Mouse (Mus musculus) adrenal gland, adult (tissue): Measurements from ENCODE around the gene Sox12.
"Not testable (repeated sequence)": the region's sequence is repeated elsewhere in the genome, so short reads cannot be mapped to it uniquely, and the experiment has no call there.

Experiments
- DNase-seq, 2 experiments: peaks; one replicate each; pipeline ENCODE4 v3.0.0; 2022 to 2023; ENCODE audit warnings: low spot score in 1 of 2; ENCODE audit not compliant: inconsistent age in 2 of 2

Gene Sox12

GRCm38 (mm10) chr2:152397680-152398435 lies at the start of gene Sox12:
Gene Sox12 (minus strand): TSS chr2:152398063.
- DNase-seq = peak; percentile 96 to 98

GRCm38 (mm10) chr2:152447461-152447860 lies 49.6 kb upstream of the Sox12 start:
- peak in 1 of 2 experiments; percentile 66 for DNase-seq

- no peak for DNase-seq
Measured at GRCm38 (mm10) chr2:152446642-152447041, 48.8 kb upstream of the Sox12 start.

- DNase-seq = no peak
Measured at GRCm38 (mm10) chr2:152443281-152443680, 45.4 kb upstream of the Sox12 start.

- DNase-seq = no peak
Measured at GRCm38 (mm10) chr2:152442322-152442721, 44.5 kb upstream of the Sox12 start.

DNA sequence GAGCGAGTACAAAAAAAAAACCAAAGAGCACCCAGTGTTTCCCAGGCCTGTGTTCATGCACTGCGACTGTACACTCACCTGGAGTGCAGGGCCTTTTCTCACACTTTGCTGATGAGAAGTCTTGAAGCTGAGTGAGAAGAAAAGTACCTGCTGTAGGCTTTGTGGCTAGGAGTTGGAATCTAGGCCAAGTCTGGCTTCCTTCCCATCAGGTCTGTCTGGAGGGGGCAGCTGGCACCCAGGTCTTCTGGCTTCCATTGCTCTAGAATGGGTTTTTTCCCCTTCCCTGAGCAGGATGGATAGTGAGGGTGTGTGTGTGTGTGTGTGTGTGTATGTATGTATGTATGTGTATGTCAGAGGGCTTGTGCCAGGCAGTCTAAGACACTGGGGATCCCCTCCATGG lies 42.0 kb upstream of the Sox12 start:
- DNase-seq = no peak

GRCm38 (mm10) chr2:152438963-152439362 lies 41.1 kb upstream of the Sox12 start:
- DNase-seq = no peak

DNA sequence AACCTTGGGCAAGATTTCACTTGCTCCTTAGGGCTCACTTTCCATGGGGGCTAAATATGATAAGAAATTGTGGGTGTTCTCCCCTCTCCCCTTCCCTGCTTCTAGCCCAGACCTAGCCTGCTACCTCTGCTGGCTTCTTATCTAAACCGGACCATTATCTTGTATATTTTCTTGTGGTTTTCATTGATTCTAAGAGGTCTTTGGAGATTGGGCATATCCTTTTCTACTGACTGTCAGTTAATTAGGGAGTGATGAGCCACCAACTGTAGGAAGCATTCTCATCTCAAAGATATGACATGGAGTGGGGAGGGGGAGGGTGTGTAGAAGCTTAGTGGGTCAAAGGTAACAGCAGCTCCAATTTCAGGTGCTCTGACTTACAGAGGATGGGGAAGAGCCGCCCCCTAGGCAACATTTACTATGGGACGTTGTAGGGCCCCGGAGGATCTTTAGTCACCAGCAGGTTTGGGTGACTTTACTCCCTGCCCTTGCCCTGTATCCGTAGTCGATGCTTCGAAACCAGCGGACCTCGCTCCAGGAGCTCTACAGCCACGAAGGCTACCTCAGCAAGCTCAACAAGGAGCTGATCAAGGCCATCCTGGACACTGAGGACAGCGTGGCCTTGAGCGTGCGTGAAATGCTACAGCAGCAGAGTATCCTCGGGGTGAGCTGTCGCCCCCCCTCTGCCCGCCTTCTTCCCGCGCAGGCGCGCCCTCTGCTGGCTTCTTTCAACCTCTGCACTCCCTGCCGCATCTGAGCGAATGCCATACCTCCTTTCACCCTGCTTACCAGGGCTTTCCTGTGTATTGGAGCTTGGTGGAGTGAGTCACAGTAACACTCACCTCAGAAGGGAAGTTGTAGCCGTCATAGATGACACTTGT lies 39.4 kb upstream of the Sox12 start:
- DNase-seq = peak; percentile 91 to 96

GRCm38 (mm10) chr2:152436405-152436901 lies 38.6 kb upstream of the Sox12 start:
- peak in 1 of 2 experiments; percentile 48 for DNase-seq

DNA sequence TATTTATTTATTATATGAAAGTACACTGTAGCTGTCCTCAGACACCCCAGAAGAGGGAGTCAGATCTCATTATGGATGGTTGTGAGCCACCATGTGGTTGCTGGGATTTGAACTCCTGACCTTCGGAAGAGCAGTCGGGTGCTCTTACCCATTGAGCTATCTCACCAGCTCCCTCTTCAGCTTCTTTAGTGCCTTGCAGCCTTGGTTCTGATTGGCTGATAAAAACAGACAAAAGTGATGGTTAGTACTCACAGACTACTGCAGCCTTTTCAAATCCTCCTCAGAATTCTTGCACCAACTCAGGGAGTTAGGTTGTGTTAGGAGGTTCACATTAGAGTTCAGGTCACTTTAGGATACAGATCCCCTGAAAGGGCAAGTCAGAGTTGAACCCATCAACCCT lies 30.6 kb upstream of the Sox12 start:
- DNase-seq = not testable (repeated sequence)

DNA sequence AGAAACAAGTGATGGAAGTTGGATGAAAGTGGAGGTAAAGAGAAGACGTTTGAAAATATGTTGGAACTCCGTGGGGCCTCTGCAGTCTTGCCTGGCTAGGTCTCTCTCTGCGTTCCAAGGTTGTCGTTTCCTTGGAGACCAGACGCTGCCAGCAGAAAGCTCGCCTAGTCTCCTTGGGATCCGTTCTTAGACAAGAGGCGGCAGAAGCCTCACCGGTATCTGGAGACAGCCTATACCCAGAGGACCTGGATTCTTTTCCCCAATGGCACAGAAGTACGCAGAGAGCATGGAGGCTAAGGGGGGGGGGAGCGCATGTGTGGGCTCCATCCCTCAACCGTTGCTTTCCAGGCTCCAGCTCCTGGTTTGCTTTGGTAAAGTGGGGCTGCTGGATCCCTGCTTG lies 29.6 kb upstream of the Sox12 start:
- peak; percentile 38 to 69 for DNase-seq

- DNase-seq = peak in 1 of 2 experiments; percentile 7
Measured at GRCm38 (mm10) chr2:152415786-152416185, 17.9 kb upstream of the Sox12 start.

- DNase-seq = no peak
Measured at GRCm38 (mm10) chr2:152415287-152415686, 17.4 kb upstream of the Sox12 start, which contains the start of gene 6820408C15Rik. Gene 6820408C15Rik (plus strand): TSS chr2:152415587.

DNA sequence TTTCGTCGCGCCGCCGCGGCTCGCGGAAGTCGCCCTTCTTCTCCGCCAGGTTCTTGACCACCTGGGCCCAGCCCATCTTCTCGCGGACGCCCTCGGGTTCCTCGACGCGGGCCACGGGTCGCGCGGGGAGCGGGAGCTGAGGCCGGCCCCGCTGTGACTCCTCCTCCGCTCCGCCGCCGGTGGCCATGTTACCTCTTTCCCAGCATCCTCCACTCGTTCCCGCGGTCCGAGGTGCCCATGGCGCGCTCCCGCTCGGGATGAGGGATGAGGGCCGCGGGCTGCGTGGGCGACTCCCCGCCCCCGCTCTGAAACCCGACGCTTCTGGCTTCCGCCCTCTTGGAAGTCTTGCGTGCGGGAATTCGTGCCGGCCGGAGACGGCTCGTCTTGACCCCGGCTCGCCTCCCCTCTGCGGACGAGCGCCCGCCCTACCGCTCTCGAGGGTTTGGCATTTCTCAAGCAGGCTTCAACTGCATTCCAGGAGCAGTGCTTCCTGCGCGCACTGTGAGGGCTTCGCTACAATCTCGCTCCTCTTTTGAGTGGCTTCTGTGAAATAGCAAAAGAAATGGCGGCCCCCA lies 16.8 kb upstream of the Sox12 start, which contains the start of gene Zcchc3:
Gene Zcchc3 (minus strand): TSS at position 437 of the 575 bp plus-strand sequence.
- DNase-seq = peak; percentile 91 to 97

DNA sequence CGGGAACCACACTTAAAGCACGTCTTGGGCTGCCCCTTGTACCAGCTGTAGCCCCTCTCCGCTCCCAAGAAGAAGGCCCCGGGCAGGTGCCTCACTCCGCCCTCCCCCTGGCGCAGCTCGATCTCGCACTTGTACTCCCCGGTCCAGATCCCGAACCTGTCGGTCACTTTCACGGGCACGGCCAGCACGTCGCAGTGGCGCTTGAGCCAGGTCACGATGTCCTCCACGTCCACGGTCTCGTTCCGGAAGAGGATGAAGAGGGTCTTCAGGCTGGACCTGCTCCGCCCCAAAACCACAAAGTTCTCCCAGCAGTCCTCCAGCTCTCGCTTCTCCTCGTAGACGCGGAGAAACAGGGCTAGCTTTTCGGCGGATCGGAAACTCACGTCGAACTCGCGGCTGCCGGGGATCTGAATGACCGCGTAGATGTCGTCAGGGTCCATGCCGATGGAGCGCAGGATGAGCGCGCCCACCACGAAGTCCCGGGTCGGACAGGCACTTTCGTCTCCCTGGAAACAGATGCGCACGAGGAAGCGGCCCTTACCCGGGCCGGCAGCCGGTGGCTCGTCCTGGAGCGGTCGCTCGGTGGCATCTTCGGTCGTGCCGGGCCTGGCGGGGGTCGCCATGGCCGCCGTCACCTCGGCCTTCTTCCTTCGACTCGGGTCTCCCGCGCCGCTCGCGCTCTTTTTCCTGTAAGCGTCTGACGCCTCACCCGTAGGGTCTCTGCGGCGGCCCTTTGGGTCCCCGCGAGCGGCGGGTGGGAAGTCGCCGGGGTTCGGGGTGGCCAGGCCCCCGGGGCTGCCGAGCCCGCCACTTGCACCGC lies 16.1 kb upstream of the Sox12 start:
- peak; percentile 48 to 80 for DNase-seq

DNA sequence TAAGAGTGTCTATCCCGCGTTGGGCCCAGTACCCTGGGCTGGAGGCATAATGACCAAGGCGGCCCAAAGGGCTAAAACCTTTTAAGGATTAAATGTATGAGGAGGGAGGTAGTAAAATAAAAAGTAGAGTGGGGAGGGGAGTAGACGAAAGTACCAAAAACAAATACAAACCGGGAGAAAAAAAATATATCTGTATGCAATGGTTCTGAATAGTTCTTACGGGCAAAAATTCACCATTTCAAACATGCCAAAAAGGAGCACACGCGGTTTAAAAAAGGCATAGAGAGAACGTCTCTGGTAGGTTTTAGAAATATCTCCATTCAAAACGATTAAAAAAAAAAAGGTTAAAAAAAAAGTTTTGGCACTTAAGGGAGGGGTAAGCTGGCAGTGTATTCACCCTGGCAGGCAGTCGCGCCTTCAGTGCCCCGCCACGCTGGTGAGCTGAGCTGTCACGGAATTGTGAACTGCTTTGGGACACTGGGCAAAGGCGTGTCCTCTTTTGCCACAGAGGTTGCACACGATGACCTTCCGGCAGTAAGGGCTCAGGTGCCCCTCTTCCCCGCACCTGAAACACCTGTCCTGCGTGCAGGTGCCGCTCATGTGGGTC lies 15.4 kb upstream of the Sox12 start:
- peak; percentile 43 to 50 for DNase-seq

- DNase-seq = peak; percentile 19 to 55
Measured at GRCm38 (mm10) chr2:152412526-152413157, 14.8 kb upstream of the Sox12 start.

GRCm38 (mm10) chr2:152411471-152411870 lies 13.6 kb upstream of the Sox12 start:
- DNase-seq = peak; percentile 6 to 44

DNA sequence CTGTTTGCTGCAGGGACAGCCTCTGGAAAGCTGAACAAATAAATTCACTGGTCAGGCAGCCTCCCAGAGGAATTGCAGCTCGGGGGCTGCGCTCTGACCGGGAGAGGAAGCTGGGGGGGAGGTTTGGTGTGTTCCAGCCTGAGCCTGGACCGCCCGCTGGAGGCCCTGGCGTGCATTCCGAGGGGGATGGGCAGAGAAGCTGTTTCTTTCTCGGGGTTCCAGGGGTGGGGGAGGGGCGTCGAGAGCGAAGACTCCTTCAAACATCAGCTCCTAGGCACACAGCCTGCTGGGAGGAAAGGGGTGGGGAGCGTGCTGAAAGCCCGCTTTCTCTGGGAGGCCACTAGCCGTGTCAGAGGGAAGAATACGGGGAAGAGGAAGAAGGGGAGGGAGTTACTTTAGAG lies 13.1 kb upstream of the Sox12 start:
- DNase-seq = peak; percentile 60 to 76
